Mouse (Mus musculus) small intestine, adult 2 months (tissue): Measurements from ENCODE around the gene 1700042G07Rik. TPM values are rescaled to one million over a fixed set of nuclear protein-coding genes. Genes with fewer than 3 reads are reported as not detected.

Experiments
- H3K27ac ChIP-seq: fragments of 200-500 bp; 2 replicates; pipeline ENCODE4 v1.5.1; 2012; ENCODE audit warnings: low read depth, low read length, control low read depth, inconsistent platforms; ENCODE audit not compliant: insufficient read depth
- H3K27me3 ChIP-seq: fragments of 200-500 bp; 2 replicates; pipeline ENCODE4 v1.6.1; 2012; ENCODE audit warnings: mild to moderate bottlenecking, moderate library complexity, low read length, inconsistent platforms; ENCODE audit not compliant: control insufficient read depth, insufficient read depth
- H3K36me3 ChIP-seq: fragments of 200-500 bp; 2 replicates; pipeline ENCODE4 v1.6.1; 2012; ENCODE audit warnings: mild to moderate bottlenecking, low read length, control low read depth, inconsistent platforms; ENCODE audit not compliant: control insufficient read depth, insufficient read depth
- H3K4me1 ChIP-seq: fragments of 200-500 bp; 2 replicates; pipeline ENCODE4 v1.6.1; 2012; ENCODE audit warnings: low read length, inconsistent platforms, mixed read lengths; ENCODE audit not compliant: control insufficient read depth, insufficient read depth, insufficient read length
- H3K4me3 ChIP-seq: fragments of 200-500 bp; 2 replicates; pipeline ENCODE4 v1.5.1; 2012; ENCODE audit warnings: low read depth, mild to moderate bottlenecking, control low read depth, inconsistent platforms, low read length, moderate library complexity
- CTCF ChIP-seq: fragments of 200-500 bp; IDR thresholded peaks from 2 replicates; pipeline ENCODE4 v1.5.1; 2012; ENCODE audit warnings: low read depth, mild to moderate bottlenecking, control low read depth, inconsistent platforms, low read length, moderate library complexity, mixed read lengths; ENCODE audit not compliant: insufficient replicate concordance, insufficient read length; ENCODE audit errors: extremely low read depth
- POLR2A ChIP-seq: fragments of 200-500 bp; IDR thresholded peaks from 2 replicates; pipeline ENCODE4 v1.6.1; 2012; ENCODE audit warnings: low read depth, mild to moderate bottlenecking, control low read depth, inconsistent platforms, low read length, moderate library complexity
- WGBS: fragments of 180-500 bp; shearing (Covaris S2); methylation state at CpG from one replicate; pipeline ENCODE4 v1.1.7; 2018; 5-methylcytosine and 5-hydroxymethylcytosine counted together
- polyA plus RNA-seq: library from polyadenylated mRNA; depleted of rRNA; stranded (reverse); fragments of >200 nt; gene quantifications from 2 replicates; pipeline ENCODE4 v1.2.3, GENCODE M21; 2012; rRNA removed

The 1700042G07Rik gene
- not detected in 2 replicates for polyA plus RNA-seq

DNA sequence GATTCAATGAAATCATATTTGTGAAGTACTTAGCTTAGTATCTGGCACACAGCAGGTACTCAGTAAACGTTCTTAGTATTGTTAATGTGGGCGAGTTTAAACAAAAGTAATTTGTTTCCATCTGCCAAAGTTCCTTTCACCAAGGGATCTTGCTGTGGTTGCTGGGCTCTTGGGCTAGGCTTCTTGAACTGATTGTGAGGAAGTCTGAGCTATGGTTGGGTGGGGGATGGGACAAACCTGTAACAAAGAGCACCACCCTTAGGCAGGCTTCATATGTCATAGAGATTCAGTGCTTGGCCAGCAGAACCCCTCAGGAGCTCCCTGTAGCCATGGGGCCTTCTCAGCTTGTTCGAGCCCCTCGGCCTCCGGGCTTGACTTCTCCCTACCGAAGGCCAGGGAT lies at the start of gene 1700042G07Rik, which contains the start of gene Gm49337:
TSS of gene 1700042G07Rik (plus strand) at position 301 of the 400 bp plus-strand sequence.
TSS of gene Gm49337 (plus strand) at position 313 of the 400 bp plus-strand sequence.
- TF ChIP-seq CTCF (no peak), POLR2A (no peak)
- Histone ChIP-seq H3K27ac (no peak within 1 kb of the TSS), H3K4me1 (peaks cover 32% of the 10 kb centered on the region), H3K36me3 (no peaks in the 10 kb centered on the region), H3K27me3 (no peaks in the 10 kb centered on the region), H3K4me3 (no peak within 1 kb of the TSS)
- WGBS: 88% methylated on average over 6 of the region's 6 CpGs

GRCm38 (mm10) chr4:116123602-116124519 lies 49.3 kb upstream of the 1700042G07Rik start, which contains the start of the genes Rad54l and Pomgnt1:
Rad54l (minus strand) TSS chr4:116123690.
Pomgnt1 (plus strand) TSS chr4:116123840.
- Histone ChIP-seq H3K36me3 (no peaks in the 10 kb centered on the region), H3K27ac (no peak within 1 kb of the TSS)
- WGBS: 3% methylated on average over 24 of the region's 24 CpGs

GRCm38 (mm10) chr4:116125803-116126386 lies 47.3 kb upstream of the 1700042G07Rik start:
- WGBS: 68% methylated on average over 4 of the region's 4 CpGs
- H3K27ac ChIP-seq: no peak overlapping the region
- TF ChIP-seq CTCF: no peak
- H3K4me3 ChIP-seq: no peak overlapping the region
- H3K27me3 ChIP-seq: no peaks in the 10 kb centered on the region
- H3K36me3 ChIP-seq: no peaks in the 10 kb centered on the region
- peaks cover 7% of the 10 kb centered on the region; the same call in 1 of the 2 replicates for H3K4me1 ChIP-seq

More at GRCm38 (mm10) chr4:116123602-116124519, 49.3 kb upstream of the 1700042G07Rik start, which contains the start of the genes Rad54l and Pomgnt1:
- Histone ChIP-seq H3K4me1 (peaks cover 7% of the 10 kb centered on the region; the same call in 1 of the 2 replicates), H3K27me3 (no peaks in the 10 kb centered on the region), H3K4me3 (peak within 1 kb of the TSS; percentile 85)
- TF ChIP-seq POLR2A (no peak; the same call in 1 of the 2 replicates), CTCF (no peak)

GRCm38 (mm10) chr4:116127956-116128355 lies 45.2 kb upstream of the 1700042G07Rik start:
- Histone ChIP-seq H3K4me1 (peaks cover 5% of the 10 kb centered on the region; the same call in 1 of the 2 replicates), H3K27ac (no peak overlapping the region), H3K36me3 (no peaks in the 10 kb centered on the region), H3K4me3 (no peak overlapping the region), H3K27me3 (no peaks in the 10 kb centered on the region)
- TF ChIP-seq CTCF (no peak), POLR2A (no peak)
- WGBS: 91% methylated on average over 6 of the region's 6 CpGs

DNA sequence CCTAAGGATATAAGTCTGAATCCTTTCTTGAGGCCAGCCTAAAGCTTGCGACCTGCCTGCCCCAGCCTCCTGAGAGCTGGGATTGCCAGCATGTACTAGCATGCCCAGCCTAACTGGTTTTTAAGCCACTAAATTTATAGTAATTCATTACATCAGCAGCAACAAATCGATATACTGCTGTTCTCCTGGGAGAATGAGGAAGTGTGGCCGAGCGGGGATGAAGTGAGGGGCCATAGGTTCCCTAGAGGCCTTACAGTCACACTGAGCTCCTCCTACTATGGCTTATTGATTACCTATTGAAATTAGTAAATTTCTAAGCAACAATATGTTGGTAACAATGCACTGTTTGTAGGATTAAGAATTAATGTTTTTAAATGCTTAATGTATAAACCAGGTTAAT lies 40.0 kb upstream of the 1700042G07Rik start:
- TF ChIP-seq POLR2A: no peak
- TF ChIP-seq CTCF: no peak
- no peak overlapping the region for H3K27ac ChIP-seq
- 46% methylated on average over 4 of the region's 4 CpGs for WGBS
- no peaks in the 10 kb centered on the region for H3K4me1 ChIP-seq
- no peaks in the 10 kb centered on the region for H3K27me3 ChIP-seq
- no peaks in the 10 kb centered on the region for H3K36me3 ChIP-seq
- H3K4me3 ChIP-seq: no peak overlapping the region

DNA sequence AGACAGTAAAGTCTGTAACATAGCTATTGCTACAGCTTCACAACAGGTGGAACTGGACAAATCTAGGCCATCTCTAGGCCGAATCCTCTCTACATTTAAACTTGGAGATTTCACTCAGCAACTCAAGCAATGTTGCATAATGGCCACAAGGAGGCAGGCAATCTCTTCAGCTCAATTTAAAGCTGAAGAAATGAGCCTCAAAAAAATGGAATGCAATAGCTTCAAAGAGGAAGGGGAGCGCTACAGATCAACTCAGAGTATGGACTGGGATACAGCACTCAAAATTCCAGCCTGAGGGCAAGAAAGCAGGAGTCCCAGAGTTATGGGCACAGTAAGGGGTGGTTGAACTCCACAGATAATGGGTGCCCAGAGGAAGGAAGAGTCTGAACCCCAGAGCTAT lies 38.2 kb upstream of the 1700042G07Rik start:
- Histone ChIP-seq H3K4me1 (no peaks in the 10 kb centered on the region), H3K27ac (no peak overlapping the region), H3K4me3 (no peak overlapping the region), H3K27me3 (no peaks in the 10 kb centered on the region), H3K36me3 (no peaks in the 10 kb centered on the region)
- TF ChIP-seq CTCF (peak; percentile 42; the same call in 1 of the 2 replicates), POLR2A (no peak)
- 39% methylated on average over 2 of the region's 2 CpGs for whole genome bisulfite sequencing
